ENCODE assay signal across 7 mouse cellular contexts in genomic region chr17:35835424-35836140, GRCm38 (mm10). TPM values are rescaled to one million over a fixed set of nuclear protein-coding genes. Genes with fewer than 3 reads are reported as not detected.
DNase-seq lines count a peak whose midpoint lies in the region; ATAC-seq lines count a peak whose summit lies in the region.

No protein-coding gene starts in this region.

- ATAC-seq in lung, embryonic 16.5 days (ENCODE audit: low read depth) = no peak
- ATAC-seq in embryonic facial prominence, embryonic 12.5 days (ENCODE audit: insufficient number of reproducible peaks, insufficient read depth, low FRiP score, low TSS enrichment) = no peak
- no peak for ATAC-seq in intestine, embryonic 16.5 days
- ATAC-seq in midbrain, embryonic 14.5 days (ENCODE audit: low FRiP score, low TSS enrichment) = no peak

- WGBS in lung, embryonic 16.5 days = 52% methylated on average over 26 of the region's 26 CpGs
- 76% methylated on average over 26 of the region's 26 CpGs for WGBS in embryonic facial prominence, embryonic 12.5 days
- 67% methylated on average over 26 of the region's 26 CpGs for WGBS in intestine, embryonic 16.5 days
- 74% methylated on average over 26 of the region's 26 CpGs for WGBS in midbrain, embryonic 14.5 days

- peak overlapping the region; percentile 86 for H3K4me2 ChIP-seq in lung, embryonic 16.5 days (ENCODE audit: low read depth, low read length)
- peak overlapping the region; percentile 85 for H3K4me2 ChIP-seq in embryonic facial prominence, embryonic 12.5 days (replicated peaks)
- H3K4me2 ChIP-seq in intestine, embryonic 16.5 days (ENCODE audit: low read depth, low read length) = peak overlapping the region; percentile 87
- H3K4me2 ChIP-seq in midbrain, embryonic 14.5 days (ENCODE audit: low read length) = peak overlapping the region; percentile 82

- H3K9me3 ChIP-seq in lung, embryonic 16.5 days (ENCODE audit: control insufficient read depth, low read length) = no peaks in the 10 kb centered on the region
- no peaks in the 10 kb centered on the region for H3K9me3 ChIP-seq in embryonic facial prominence, embryonic 12.5 days
- H3K9me3 ChIP-seq in intestine, embryonic 16.5 days (ENCODE audit: control insufficient read depth, low read length) = no peaks in the 10 kb centered on the region
- H3K9me3 ChIP-seq in midbrain, embryonic 14.5 days (ENCODE audit: control insufficient read depth, low read length) = no peaks in the 10 kb centered on the region

- H3K36me3 ChIP-seq in lung, embryonic 16.5 days (ENCODE audit: control insufficient read depth, insufficient read depth, low read length) = peaks cover 51% of the 10 kb centered on the region
- H3K36me3 ChIP-seq in embryonic facial prominence, embryonic 12.5 days = peaks cover 50% of the 10 kb centered on the region
- H3K36me3 ChIP-seq in intestine, embryonic 16.5 days (ENCODE audit: control insufficient read depth, insufficient read depth, low read length) = peaks cover 37% of the 10 kb centered on the region
- H3K36me3 ChIP-seq in midbrain, embryonic 14.5 days (ENCODE audit: control insufficient read depth, insufficient read depth, low read length) = peaks cover 60% of the 10 kb centered on the region

- peak overlapping the region; percentile 82 for H3K9ac ChIP-seq in lung, embryonic 16.5 days (ENCODE audit: low read length)
- peak overlapping the region; percentile 49 for H3K9ac ChIP-seq in embryonic facial prominence, embryonic 12.5 days
- H3K9ac ChIP-seq in intestine, embryonic 16.5 days (ENCODE audit: low read depth, low read length) = peak overlapping the region; percentile 39
- H3K9ac ChIP-seq in midbrain, embryonic 14.5 days (replicated peaks; ENCODE audit: low read length) = peak overlapping the region; percentile 97; the same call in 1 of the 2 replicates

- H3K4me3 ChIP-seq in lung, embryonic 16.5 days (ENCODE audit: low read length) = peak overlapping the region; percentile 90
- H3K4me3 ChIP-seq in embryonic facial prominence, embryonic 12.5 days = peak overlapping the region; percentile 87
- peak overlapping the region; percentile 68 for H3K4me3 ChIP-seq in intestine, embryonic 16.5 days (ENCODE audit: low read length)
- peak overlapping the region; percentile 64 for H3K4me3 ChIP-seq in midbrain, embryonic 14.5 days (replicated peaks; ENCODE audit: low read depth, low read length)

- intact Hi-C loops in left cerebral cortex, postnatal 25 days (cut with DNase I) = loop anchor here (2.0 to 10.0 kb wide), 3 partner anchors 37 to 139 kb away; partner anchors contain the start of genes Gnl1, Mrps18b and Ppp1r10

- H3K27ac ChIP-seq in lung, embryonic 16.5 days (ENCODE audit: low read length) = no peak overlapping the region
- H3K27ac ChIP-seq in embryonic facial prominence, embryonic 12.5 days = no peak overlapping the region
- 0 out of 2 replicates have a peak overlapping the region, but pooled peaks have one; percentile 94 for H3K27ac ChIP-seq in intestine, embryonic 16.5 days (ENCODE audit: low read length)
- no peak overlapping the region for H3K27ac ChIP-seq in midbrain, embryonic 14.5 days (replicated peaks; ENCODE audit: low read depth, low read length)

- H3K4me1 ChIP-seq in lung, embryonic 16.5 days (replicated peaks; ENCODE audit: control insufficient read depth, insufficient read depth, low read length) = peaks cover 33% of the 10 kb centered on the region
- peaks cover 33% of the 10 kb centered on the region for H3K4me1 ChIP-seq in embryonic facial prominence, embryonic 12.5 days
- H3K4me1 ChIP-seq in intestine, embryonic 16.5 days (ENCODE audit: control insufficient read depth, insufficient read depth, low read length) = peaks cover 32% of the 10 kb centered on the region
- peaks cover 28% of the 10 kb centered on the region for H3K4me1 ChIP-seq in midbrain, embryonic 14.5 days (ENCODE audit: control insufficient read depth, insufficient read depth, low read length)

- DNase-seq in lung, adult 18-20 months = no peak
- DNase-seq in midbrain, embryonic 14.5 days = no peak
- DNase-seq in left cerebral cortex, postnatal 25 days (ENCODE audit: low spot score in 2 of 2) = no peak
- DNase-seq in testis, postnatal 14 days (ENCODE audit: low spot score) = no peak

- H3K27me3 ChIP-seq in lung, embryonic 16.5 days (ENCODE audit: control insufficient read depth, insufficient read depth, low read depth, low read length) = no peaks in the 10 kb centered on the region
- no peaks in the 10 kb centered on the region for H3K27me3 ChIP-seq in embryonic facial prominence, embryonic 12.5 days
- H3K27me3 ChIP-seq in intestine, embryonic 16.5 days (replicated peaks; ENCODE audit: control insufficient read depth, insufficient read depth, low read length) = no peaks in the 10 kb centered on the region
- no peaks in the 10 kb centered on the region for H3K27me3 ChIP-seq in midbrain, embryonic 14.5 days (ENCODE audit: control insufficient read depth, insufficient read depth, low read length)

RNA-seq across cellular contexts. Expression of gene Tubb5, which starts 2.5 kb away (rescaled TPM):
- polyA plus RNA-seq in lung, embryonic 16.5 days (2015; fragmentation: Nextera tagmentation; extraction: Ambion mirVana) = 877 and 940 TPM in 2 replicates
- polyA plus RNA-seq in embryonic facial prominence, embryonic 12.5 days (2016; fragmentation: Nextera tagmentation; extraction: Ambion mirVana) = 1,266 and 1,271 TPM in 2 replicates
- polyA plus RNA-seq in intestine, embryonic 16.5 days (2015; fragmentation: Nextera tagmentation; extraction: Ambion mirVana) = 559 and 622 TPM in 2 replicates
- 1,880 and 2,054 TPM in 2 replicates for polyA plus RNA-seq in midbrain, embryonic 14.5 days (2014; fragmentation: Nextera tagmentation; extraction: Ambion mirVana)
- 100 to 1,000 TPM; 492 to 522 TPM for total RNA-seq in left cerebral cortex, postnatal 25 days (2021)

RNA-seq across cellular contexts. Expression of gene Mdc1, which starts 5.7 kb away (rescaled TPM):
- 20.6 and 22.3 TPM in 2 replicates for polyA plus RNA-seq in lung, embryonic 16.5 days (2015; fragmentation: Nextera tagmentation; extraction: Ambion mirVana)
- polyA plus RNA-seq in embryonic facial prominence, embryonic 12.5 days (2016; fragmentation: Nextera tagmentation; extraction: Ambion mirVana) = 15.1 and 21.3 TPM in 2 replicates
- polyA plus RNA-seq in intestine, embryonic 16.5 days (2015; fragmentation: Nextera tagmentation; extraction: Ambion mirVana) = 10.0 and 11.8 TPM in 2 replicates
- polyA plus RNA-seq in midbrain, embryonic 14.5 days (2014; fragmentation: Nextera tagmentation; extraction: Ambion mirVana) = 7.3 and 8.2 TPM in 2 replicates
- total RNA-seq in left cerebral cortex, postnatal 25 days (2021) = 10 to 100 TPM in 1 of 2 experiments, 1 to 10 TPM in 1; 9.7 to 12.0 TPM

RNA-seq across cellular contexts. Expression of gene Flot1, which starts 12.6 kb away (rescaled TPM):
- polyA plus RNA-seq in lung, embryonic 16.5 days (2015; fragmentation: Nextera tagmentation; extraction: Ambion mirVana) = 57.8 and 65.1 TPM in 2 replicates
- polyA plus RNA-seq in embryonic facial prominence, embryonic 12.5 days (2016; fragmentation: Nextera tagmentation; extraction: Ambion mirVana) = 50.7 and 60.3 TPM in 2 replicates
- 56.9 and 58.5 TPM in 2 replicates for polyA plus RNA-seq in intestine, embryonic 16.5 days (2015; fragmentation: Nextera tagmentation; extraction: Ambion mirVana)
- polyA plus RNA-seq in midbrain, embryonic 14.5 days (2014; fragmentation: Nextera tagmentation; extraction: Ambion mirVana) = 59.9 and 74.0 TPM in 2 replicates
- total RNA-seq in left cerebral cortex, postnatal 25 days (2021) = 100 to 1,000 TPM; 120 to 137 TPM

RNA-seq across cellular contexts. Expression of gene Ier3, which starts 14.1 kb away (rescaled TPM):
- 21.9 and 31.7 TPM in 2 replicates for polyA plus RNA-seq in lung, embryonic 16.5 days (2015; fragmentation: Nextera tagmentation; extraction: Ambion mirVana)
- polyA plus RNA-seq in embryonic facial prominence, embryonic 12.5 days (2016; fragmentation: Nextera tagmentation; extraction: Ambion mirVana) = 6.9 and 8.9 TPM in 2 replicates
- polyA plus RNA-seq in intestine, embryonic 16.5 days (2015; fragmentation: Nextera tagmentation; extraction: Ambion mirVana) = 16.0 and 16.2 TPM in 2 replicates
- polyA plus RNA-seq in midbrain, embryonic 14.5 days (2014; fragmentation: Nextera tagmentation; extraction: Ambion mirVana) = 3.3 and 4.0 TPM in 2 replicates
- total RNA-seq in left cerebral cortex, postnatal 25 days (2021) = 10 to 100 TPM; 11.2 to 12.5 TPM

RNA-seq across cellular contexts. Expression of gene Nrm, which starts 25.5 kb away (rescaled TPM):
- polyA plus RNA-seq in lung, embryonic 16.5 days (2015; fragmentation: Nextera tagmentation; extraction: Ambion mirVana) = 65.6 and 67.9 TPM in 2 replicates
- 39.9 and 43.9 TPM in 2 replicates for polyA plus RNA-seq in embryonic facial prominence, embryonic 12.5 days (2016; fragmentation: Nextera tagmentation; extraction: Ambion mirVana)
- polyA plus RNA-seq in intestine, embryonic 16.5 days (2015; fragmentation: Nextera tagmentation; extraction: Ambion mirVana) = 47.7 and 51.7 TPM in 2 replicates
- 14.5 and 20.2 TPM in 2 replicates for polyA plus RNA-seq in midbrain, embryonic 14.5 days (2014; fragmentation: Nextera tagmentation; extraction: Ambion mirVana)
- 1 to 10 TPM; 3.2 to 3.6 TPM for total RNA-seq in left cerebral cortex, postnatal 25 days (2021)

Comparison
In these comparisons a context has a peak if more than half of its experiments do, and no peak if none do; other contexts are left out.
1. H3K9ac ChIP-seq: peak in every context shown above with its lines; median percentile 97 in midbrain, embryonic 14.5 days; 82 in lung, embryonic 16.5 days; 49 in embryonic facial prominence, embryonic 12.5 days; 39 in intestine, embryonic 16.5 days.